Mouse (Mus musculus) MEL-GATA-1-ER (cell line): ENCODE data around the gene Clgn.

Experiments used
- DNase-seq: peaks from one replicate; pipeline ENCODE4 v3.0.0-alpha.2; 2012; ENCODE audit warnings: low read depth; ENCODE audit errors: extremely low read depth

Gene Clgn

GRCm38 (mm10) chr8:83389316-83390005, at the start of gene Clgn:
Gene Clgn, plus strand, starts transcription at chr8:83389867.
- DNase-seq = no peak

- DNase-seq = no peak
Measured at GRCm38 (mm10) chr8:83342076-83342475, 47.6 kb upstream of the Clgn start.

- DNase-seq = no peak
Measured at GRCm38 (mm10) chr8:83342693-83343092, 47.0 kb upstream of the Clgn start.

- DNase-seq = no peak
Measured at GRCm38 (mm10) chr8:83348263-83348662, 41.4 kb upstream of the Clgn start, which contains the start of gene Mgat4d. Gene Mgat4d, plus strand, starts transcription at chr8:83348471.

GRCm38 (mm10) chr8:83351315-83351714, 38.4 kb upstream of the Clgn start:
- DNase-seq = no peak

- DNase-seq = no peak
Measured at GRCm38 (mm10) chr8:83363156-83363769, 26.4 kb upstream of the Clgn start.

GRCm38 (mm10) chr8:83377231-83377630, 12.4 kb upstream of the Clgn start:
- no peak for DNase-seq

GRCm38 (mm10) chr8:83380141-83380540, 9.5 kb upstream of the Clgn start:
- DNase-seq = no peak

GRCm38 (mm10) chr8:83381016-83381415, 8.7 kb upstream of the Clgn start:
- no peak for DNase-seq

GRCm38 (mm10) chr8:83382850-83383249, 6.8 kb upstream of the Clgn start:
- no peak for DNase-seq

GRCm38 (mm10) chr8:83390006-83390701, 487 bp downstream of the Clgn start:
- DNase-seq = no peak

GRCm38 (mm10) chr8:83392521-83392920, 2.9 kb downstream of the Clgn start:
- DNase-seq = no peak

- no peak for DNase-seq
Measured at GRCm38 (mm10) chr8:83394325-83394724, 4.7 kb downstream of the Clgn start.

- no peak for DNase-seq
Measured at GRCm38 (mm10) chr8:83396680-83397079, 7.0 kb downstream of the Clgn start.

- DNase-seq = no peak
Measured at GRCm38 (mm10) chr8:83397726-83398125, 8.1 kb downstream of the Clgn start.

- no peak for DNase-seq
Measured at GRCm38 (mm10) chr8:83405548-83405947, 15.9 kb downstream of the Clgn start.

- DNase-seq = peak; percentile 30
Measured at GRCm38 (mm10) chr8:83406836-83407235, 17.2 kb downstream of the Clgn start.

- DNase-seq = no peak
Measured at GRCm38 (mm10) chr8:83408496-83408895, 18.8 kb downstream of the Clgn start.

- DNase-seq = no peak
Measured at GRCm38 (mm10) chr8:83416878-83417277, 27.2 kb downstream of the Clgn start.

GRCm38 (mm10) chr8:83417970-83418369, 28.3 kb downstream of the Clgn start:
- DNase-seq = no peak

GRCm38 (mm10) chr8:83418805-83419516, 29.3 kb downstream of the Clgn start:
- DNase-seq = no peak

GRCm38 (mm10) chr8:83421354-83421753, 31.7 kb downstream of the Clgn start:
- no peak for DNase-seq
